Mouse (Mus musculus) mammary gland, adult 2 months (tissue): ENCODE results near the gene Lgi2. TPM values are rescaled to one million over a fixed set of nuclear protein-coding genes. Genes with fewer than 3 reads are reported as not detected.

Experiments used
- polyA plus RNA-seq: library from polyadenylated mRNA; depleted of rRNA; stranded (reverse); fragments of >200 nt; gene quantifications from 2 replicates; pipeline ENCODE4 v1.2.3, GENCODE M21; 2012; ENCODE audit warnings: low replicate concordance; rRNA removed

Gene Lgi2
- 1.3 and 1.7 TPM in 2 replicates for polyA plus RNA-seq

GRCm38 (mm10) chr5:52565813-52566531, at the start of gene Lgi2:
Gene Lgi2 (minus strand): TSS chr5:52566462.

Other genes starting within 250 kb of the Lgi2 start
- 119 and 182 TPM in 2 replicates for gene Sod3, start 202.7 kb downstream of the Lgi2 start, polyA plus RNA-seq
- 1.2 and 1.4 TPM in 2 replicates for gene Ccdc149, start 94.9 kb downstream of the Lgi2 start, polyA plus RNA-seq
- 2.7 and 8.1 TPM in 2 replicates for gene Sepsecs, start 103.2 kb upstream of the Lgi2 start, polyA plus RNA-seq
- 7.2 and 15.9 TPM in 2 replicates for gene Pi4k2b, start 175.1 kb upstream of the Lgi2 start, polyA plus RNA-seq
- gene Zcchc4, start 208.9 kb upstream of the Lgi2 start, polyA plus RNA-seq, result 4.7 and 7.2 TPM in 2 replicates